Mouse (Mus musculus): ENCODE results near the gene Isy1.

The Isy1 gene

DNA sequence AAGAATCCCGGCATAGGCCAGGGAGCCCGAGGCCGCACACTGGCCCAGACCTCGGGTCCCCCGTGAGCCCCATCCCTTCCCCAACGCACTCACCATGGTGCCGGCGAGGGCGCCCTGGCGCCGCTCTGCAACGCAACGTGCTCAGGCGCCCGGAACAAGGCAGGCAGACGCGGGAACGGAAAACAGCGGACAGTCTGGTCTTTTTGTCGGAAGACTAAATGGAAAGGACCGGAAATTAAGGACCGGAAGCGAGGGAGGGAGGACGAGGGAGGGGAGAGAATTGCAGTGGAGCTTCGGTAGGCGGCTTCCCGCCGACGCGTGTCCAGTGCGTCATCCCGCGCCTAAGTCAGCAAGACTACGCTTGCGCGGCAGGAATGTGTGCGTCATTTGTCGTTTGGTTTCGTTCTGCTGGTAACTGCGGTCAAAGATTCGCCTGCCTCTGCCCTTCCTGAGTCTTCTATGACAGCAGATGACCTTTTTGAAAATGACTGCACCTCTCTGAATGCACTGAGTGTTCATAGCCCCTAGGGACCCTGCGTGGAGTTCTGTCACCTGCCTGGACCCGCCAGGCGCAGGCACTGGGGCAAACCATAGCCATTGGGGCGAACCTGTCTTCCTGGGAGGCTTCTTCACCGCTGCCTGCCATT is at the start of gene Isy1:
Gene Isy1, minus strand, starts transcription at position 248 of the 647 bp plus-strand sequence.
- in situ Hi-C loops (cut with MboI; ENCODE audit: unreplicated experiment in 2 of 2): no loop called here

DNA sequence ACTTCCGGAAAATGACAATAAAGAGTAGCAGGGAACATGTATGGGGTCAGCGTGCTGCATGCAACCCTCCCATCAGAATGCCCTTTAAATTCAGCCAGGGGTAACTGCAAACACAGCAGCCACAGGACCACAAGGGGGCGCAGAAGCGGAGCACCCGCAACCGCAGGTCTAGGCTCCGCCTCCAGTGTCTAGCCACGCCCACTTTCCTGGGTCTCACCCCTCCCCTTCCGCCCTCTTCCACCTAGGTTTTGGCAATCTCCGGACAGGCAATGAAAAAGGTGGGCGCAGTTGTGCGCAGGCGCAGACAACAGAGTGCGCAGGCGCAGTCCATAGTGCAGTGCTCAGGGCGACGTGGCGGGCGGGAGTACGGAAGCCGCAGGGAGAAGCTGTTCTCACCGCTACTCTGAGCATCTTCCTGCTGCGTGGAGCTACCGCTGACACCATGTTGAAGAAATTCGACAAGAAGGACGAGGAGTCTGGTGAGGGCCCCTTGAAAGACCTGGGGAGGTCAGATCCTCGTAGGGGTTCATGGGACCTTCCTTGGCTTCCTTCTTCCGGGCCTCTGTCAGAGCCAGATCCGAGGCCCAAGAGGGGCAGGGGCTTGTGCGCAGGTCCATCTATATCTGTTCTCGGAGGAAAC is 49.1 kb upstream of the Isy1 start, which contains the start of gene Copg1:
Gene Copg1, plus strand, starts transcription at position 221 of the 640 bp plus-strand sequence.
- in situ Hi-C loops (cut with MboI; ENCODE audit: unreplicated experiment in 2 of 2): loop anchor here (5.0 to 10.0 kb wide), 3 partner anchors 35 to 125 kb away; partner anchors contain the start of gene Cnbp (in 2 of the 2)

DNA sequence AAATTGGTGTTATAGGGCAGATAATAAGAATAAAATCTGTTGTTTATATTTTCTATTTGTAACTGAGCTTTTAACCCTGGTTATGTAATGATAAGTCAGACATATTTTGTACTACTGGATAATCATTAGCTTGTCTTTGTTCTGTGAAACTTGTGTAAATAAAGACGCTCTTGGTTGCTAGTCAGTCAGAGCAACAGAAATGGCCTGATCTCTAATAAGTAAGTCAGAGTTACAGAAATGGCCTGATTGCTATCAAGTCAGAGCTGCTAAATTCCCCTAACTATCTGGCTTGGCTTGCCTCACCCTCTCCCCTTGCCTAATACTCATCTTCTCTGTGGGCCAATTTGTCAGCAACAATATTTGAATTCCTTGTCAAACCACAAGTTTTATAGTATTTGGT is 48.1 kb upstream of the Isy1 start:
- in situ Hi-C loops (cut with MboI; ENCODE audit: unreplicated experiment in 2 of 2): loop anchor here (5.0 to 10.0 kb wide), 3 partner anchors 34 to 124 kb away; partner anchors contain the start of gene Cnbp (in 2 of the 2)

DNA sequence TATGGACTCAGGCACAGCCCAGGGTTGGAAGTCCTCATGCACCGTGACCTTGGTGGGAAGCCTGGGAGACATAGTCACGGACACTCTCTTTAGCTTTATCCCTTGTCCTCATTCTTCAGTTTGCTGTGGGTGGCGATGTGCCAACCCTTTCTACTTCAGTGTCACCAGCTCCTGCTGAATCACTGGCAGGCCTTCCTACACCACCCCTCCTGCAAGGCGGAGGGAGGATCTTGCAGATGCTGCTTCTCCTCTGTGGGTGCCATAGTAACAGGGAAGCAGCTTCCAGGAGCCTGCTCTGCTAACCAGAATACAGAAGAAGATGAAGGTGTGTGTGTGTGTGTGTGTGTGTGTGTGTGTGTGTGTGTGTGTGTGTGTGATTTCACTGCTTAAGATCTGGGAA is 44.2 kb upstream of the Isy1 start:
- in situ Hi-C loops (cut with MboI; ENCODE audit: unreplicated experiment in 2 of 2): loop anchor here in 1 of 2 experiments (10.0 kb wide), 1 partner anchor 118 kb away; no protein-coding TSS in a partner anchor

DNA sequence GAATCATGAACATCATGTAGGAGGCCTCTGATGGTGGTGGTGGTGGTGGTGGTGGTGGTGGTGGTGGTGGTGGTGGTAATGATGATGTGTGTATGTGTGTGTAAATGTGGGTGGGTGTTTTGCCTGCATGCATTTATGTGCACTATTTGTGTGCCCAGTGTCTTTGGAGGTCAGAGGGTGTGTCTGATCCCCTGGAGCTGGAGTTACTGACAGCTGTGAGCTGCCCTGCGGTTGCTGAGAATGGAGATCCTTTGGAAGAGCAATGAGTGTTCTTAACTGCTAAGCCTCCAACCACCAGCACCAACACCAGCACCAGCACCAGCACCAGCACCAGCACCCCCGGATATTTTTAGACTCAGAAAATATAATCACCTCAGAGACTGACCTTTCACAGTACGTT is 43.6 kb upstream of the Isy1 start:
- in situ Hi-C loops (cut with MboI; ENCODE audit: unreplicated experiment in 2 of 2): loop anchor here in 1 of 2 experiments (10.0 kb wide), 1 partner anchor 117 kb away; no protein-coding TSS in a partner anchor

DNA sequence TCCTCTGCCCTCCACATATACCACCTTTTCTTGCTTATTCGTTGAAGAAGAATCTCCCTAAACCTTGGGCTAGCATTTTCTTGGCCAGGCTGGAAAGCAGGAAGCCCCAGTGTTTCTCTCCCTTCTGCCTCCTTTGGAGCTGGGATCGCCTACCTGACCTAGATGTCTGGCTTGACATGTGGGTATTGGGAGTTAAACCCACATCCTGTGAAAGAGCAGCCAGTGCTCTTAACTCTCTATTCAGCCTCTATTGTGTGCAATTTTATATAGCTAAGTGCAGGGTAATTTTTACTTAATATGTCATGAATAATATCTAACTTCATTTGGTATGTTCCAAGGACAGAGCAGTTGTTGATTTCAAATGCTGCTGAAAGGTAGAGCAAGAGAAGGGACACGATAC is 41.0 kb upstream of the Isy1 start:
- in situ Hi-C loops (cut with MboI; ENCODE audit: unreplicated experiment in 2 of 2): loop anchor here in 1 of 2 experiments (10.0 kb wide), 2 partner anchors 115 to 185 kb away; no protein-coding TSS in a partner anchor

DNA sequence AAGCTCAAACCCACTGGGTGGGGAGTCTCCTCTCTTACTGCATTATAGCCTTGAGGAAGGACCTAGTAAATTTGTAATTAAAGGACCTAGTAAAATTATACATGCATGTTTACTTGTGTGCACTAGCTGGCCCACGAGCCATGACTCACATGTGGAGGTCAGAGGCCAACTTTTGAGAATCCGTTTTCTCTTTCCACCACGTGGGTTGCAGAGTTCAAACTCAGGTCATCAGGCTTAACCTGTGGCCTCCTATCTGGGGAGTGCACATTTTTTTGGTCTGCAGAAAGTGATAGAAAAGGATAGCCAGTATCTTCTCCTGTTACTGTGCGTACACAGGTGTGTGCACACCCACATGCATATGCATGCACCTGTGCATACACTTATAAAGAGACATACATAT is 40.4 kb upstream of the Isy1 start:
- in situ Hi-C loops (cut with MboI; ENCODE audit: unreplicated experiment in 2 of 2): loop anchor here in 1 of 2 experiments (10.0 kb wide), 1 partner anchor 184 kb away; no protein-coding TSS in a partner anchor

DNA sequence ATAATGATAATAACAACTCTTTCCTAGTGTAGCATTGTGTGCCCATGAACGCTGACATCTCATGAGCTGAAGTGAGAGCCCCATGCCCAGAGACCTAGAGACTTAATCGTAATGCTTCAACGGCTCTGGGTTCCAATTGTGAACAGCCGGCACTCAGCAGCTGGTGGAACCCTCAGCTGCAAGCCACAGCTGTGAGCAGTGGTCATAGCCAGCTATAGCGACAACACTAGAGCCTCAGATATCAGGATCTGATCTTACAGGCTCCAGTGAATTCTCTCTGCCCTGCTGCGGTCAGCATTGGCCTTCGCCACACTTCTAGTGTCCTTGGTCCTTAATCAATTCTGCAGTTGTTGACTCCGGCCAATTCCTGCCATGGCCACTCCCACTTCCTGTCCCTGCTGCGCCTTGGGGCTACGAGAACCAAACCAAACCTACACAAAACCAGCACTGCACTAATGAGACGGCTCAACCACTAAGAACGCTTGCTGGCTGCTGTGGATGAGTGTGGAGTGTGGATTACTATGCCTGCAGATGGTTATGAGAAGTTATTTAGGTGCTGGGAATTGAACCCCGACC is 37.6 kb upstream of the Isy1 start:
- in situ Hi-C loops (cut with MboI; ENCODE audit: unreplicated experiment in 2 of 2): loop anchor here in 1 of 2 experiments (10.0 kb wide), 1 partner anchor 181 kb away; no protein-coding TSS in a partner anchor

DNA sequence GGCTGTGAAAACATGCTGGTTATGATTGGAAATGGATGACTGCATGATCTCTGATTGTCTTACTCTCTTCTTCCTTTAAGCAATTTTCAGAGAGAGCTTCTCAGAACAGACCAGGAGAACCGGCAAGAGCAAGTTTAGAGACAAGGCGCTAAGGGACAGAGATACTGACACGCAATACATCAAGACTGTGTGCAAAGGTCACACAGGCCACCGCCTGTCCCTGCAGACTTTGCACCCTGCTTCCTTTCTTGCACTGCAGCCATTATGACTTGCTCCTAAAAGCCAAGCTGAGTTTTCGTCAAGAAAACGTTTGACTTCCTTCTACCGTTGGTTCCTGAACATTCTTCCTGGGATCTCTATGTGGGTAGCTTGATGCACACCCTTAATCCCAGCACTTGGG is 37.0 kb upstream of the Isy1 start:
- in situ Hi-C loops (cut with MboI; ENCODE audit: unreplicated experiment in 2 of 2): loop anchor here in 1 of 2 experiments (10.0 kb wide), 1 partner anchor 181 kb away; no protein-coding TSS in a partner anchor

DNA sequence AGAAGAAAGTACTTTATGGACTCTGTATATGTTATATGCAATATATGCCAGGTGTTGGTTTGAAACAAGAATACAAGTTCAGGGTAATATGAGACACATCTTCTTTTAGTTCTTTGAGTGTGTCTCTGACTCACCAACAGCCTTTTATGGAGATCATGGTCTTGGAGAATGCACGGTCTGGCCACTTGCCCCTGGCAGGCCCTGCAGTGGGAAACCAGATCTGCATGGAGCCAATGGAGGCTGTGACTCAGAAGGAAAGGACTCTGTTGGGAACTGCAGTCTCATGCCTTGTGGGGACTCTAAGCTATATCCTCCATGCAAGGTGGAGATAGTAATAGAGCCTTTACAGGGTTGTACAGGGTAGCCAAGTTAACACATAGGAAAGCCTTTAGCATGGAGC is 36.5 kb upstream of the Isy1 start:
- in situ Hi-C loops (cut with MboI; ENCODE audit: unreplicated experiment in 2 of 2): loop anchor here in 1 of 2 experiments (10.0 kb wide), 1 partner anchor 180 kb away; no protein-coding TSS in a partner anchor

DNA sequence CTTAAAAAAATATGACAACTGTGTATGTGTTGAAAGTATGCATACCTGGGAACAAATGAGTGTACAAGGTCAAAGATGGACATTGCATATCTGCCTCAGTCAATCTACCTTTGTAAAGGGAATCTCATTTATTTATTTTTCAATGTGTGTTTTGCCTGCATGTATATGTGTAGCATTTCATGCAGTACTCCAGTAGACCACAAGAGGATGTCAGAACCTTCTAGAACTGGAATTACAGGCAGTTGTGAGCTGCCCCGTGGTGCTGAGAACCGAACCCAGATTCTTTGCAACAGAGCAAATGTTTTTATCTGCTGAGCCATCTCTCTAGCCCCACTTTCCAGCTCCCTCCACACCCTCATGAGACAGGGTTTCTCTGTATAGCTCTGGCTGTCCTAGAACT is 35.4 kb upstream of the Isy1 start:
- in situ Hi-C loops (cut with MboI; ENCODE audit: unreplicated experiment in 2 of 2): loop anchor here in 1 of 2 experiments (10.0 kb wide), 1 partner anchor 179 kb away; no protein-coding TSS in a partner anchor

DNA sequence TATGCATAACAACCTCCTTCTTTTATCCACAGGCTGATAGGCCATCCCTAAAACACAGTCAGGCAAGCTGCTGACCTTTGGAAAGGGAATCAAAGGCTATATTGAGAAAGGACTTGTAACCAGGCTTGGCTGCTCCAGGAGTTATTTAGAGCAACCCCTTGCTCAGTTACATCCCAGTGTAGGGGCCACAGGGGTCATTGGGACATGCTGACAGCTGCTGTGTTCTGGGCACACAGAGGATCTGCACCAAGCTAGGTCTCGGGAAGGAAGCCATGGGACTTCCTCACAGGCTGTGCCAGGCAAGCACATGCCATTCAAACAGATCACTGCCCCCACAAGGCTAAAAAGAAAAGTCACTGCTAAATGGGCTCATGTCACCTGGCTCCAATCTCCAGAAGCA is 34.5 kb upstream of the Isy1 start:
- in situ Hi-C loops (cut with MboI; ENCODE audit: unreplicated experiment in 2 of 2): loop anchor here in 1 of 2 experiments (10.0 kb wide), 1 partner anchor 178 kb away; no protein-coding TSS in a partner anchor

DNA sequence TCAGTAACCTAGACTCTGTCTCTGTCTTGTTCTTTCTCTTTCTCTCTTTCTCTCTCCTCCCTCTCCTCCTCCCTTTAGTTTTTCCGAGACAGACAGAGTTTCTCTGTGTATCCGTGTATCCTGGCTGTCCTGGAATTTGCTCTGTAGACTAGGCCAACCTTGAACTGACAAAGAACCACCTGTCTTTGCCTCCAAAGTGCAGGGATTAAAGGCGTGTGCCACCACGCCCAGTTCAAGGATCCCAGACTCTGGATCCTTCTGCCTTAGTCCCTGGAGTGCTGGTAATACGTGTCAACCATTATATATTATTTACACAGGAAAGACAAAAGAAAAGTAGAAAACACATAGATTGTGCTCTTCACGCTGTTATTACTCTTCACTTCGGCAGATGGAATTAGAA is 32.6 kb upstream of the Isy1 start:
- in situ Hi-C loops (cut with MboI; ENCODE audit: unreplicated experiment in 2 of 2): loop anchor here in 1 of 2 experiments (10.0 kb wide), 1 partner anchor 176 kb away; no protein-coding TSS in a partner anchor

DNA sequence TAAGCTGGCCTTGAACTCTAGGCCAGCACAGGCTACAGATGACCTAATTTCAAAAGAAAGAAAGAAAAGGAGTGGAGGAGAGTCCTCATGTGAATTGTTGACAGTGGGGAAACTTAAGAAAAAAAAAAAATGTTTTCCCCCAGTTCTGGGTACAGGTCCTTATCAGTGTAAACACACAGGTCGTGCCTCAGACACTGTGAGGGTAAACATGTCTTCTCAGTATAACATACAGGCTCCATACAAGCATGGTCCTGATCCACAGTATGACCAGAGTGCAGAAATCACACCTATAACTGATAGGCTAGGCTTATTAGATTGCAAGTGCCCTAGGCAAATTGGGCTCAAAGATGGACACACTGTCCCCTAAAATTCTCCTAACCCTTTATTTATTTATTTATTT is 31.8 kb upstream of the Isy1 start:
- in situ Hi-C loops (cut with MboI; ENCODE audit: unreplicated experiment in 2 of 2): loop anchor here in 1 of 2 experiments (10.0 kb wide), 1 partner anchor 176 kb away; no protein-coding TSS in a partner anchor

DNA sequence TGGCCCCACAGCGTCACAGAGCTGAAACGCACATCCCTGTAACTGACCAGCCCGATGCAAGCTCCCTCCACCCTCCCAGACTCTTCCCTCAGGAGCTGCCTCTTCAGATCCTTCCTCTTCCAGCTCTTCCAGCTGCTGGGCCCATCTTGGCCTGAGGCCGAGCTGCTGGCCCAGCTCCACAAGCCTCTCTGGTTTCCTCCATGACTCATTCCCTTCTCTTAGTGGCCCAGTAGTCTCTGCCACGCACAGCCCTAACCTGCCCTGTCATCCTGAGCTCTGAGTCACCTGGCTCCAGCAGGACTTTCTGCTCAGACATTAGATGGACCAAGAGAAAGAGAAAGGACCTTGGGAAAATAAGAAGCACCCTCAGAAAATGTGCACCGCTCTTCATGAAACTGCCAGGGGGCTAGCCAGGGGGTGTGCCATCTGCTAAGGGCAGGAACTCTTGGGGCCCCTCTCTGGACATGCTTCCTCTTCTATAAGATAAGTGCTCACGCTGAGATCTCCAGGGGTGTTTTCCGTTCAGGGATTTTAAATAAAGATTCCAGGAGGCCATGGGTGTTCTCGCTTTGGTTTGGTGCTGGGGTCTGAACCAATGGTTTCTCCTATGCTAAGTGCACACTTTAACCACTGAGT is 30.4 kb upstream of the Isy1 start:
- in situ Hi-C loops (cut with MboI; ENCODE audit: unreplicated experiment in 2 of 2): no loop called here

DNA sequence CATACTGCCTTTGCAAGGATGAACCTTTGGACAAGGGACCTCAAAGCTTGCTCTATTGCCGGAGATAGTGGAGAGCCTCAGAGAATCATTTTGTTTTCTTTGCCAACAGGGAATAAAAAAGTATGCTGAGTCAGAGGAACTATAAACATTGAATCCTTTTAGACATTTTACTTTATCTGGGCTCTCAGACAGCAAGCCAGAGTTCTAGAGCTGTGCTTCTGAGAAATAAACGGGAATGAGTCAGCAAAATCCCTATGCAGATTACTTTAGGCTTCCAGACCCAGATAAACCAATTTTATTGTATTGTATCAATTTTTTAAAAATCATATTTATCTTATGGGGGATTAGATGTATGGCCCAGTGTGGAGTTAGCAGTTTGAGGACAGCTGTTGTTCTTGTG is 28.7 kb upstream of the Isy1 start:
- in situ Hi-C loops (cut with MboI; ENCODE audit: unreplicated experiment in 2 of 2): no loop called here

DNA sequence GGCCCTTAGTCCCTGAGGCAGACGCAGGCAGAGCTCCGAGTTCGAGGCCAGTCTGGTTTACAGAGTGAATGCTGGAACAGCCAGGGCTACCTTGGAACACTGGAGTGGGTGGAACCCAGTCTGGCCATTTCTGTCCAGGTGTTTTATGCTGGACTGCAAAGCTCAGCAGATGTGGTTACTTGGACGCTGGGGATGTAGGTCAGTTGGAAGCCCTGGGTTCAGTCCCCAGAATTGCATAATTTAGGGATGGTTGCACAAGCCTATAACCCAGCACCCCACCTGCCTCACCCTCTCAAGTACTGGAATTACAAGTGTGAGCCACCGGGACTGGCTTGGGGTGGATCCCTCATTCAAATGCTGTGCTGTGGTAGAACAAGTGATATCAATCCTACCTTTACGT is 27.6 kb upstream of the Isy1 start:
- in situ Hi-C loops (cut with MboI; ENCODE audit: unreplicated experiment in 2 of 2): no loop called here

DNA sequence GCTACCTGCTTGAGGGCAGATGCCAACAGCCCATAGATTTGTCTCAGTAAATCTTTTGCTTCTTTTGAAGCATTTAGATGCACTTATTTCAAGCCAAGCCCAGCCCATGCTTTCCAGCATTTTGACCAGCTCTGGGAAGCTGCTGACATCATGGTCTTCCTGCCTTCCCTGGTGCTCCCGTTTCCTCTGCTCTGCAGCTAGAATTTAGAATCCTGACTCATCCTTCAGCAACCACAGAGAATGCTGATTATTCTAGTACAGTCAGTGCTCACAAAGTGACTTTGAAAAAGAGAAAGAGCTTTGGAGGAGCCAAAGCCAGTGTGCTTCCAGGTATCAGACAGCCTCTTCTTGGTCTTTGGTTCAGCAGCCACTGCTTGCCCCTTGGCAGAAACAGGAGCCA is 18.5 kb upstream of the Isy1 start:
- in situ Hi-C loops (cut with MboI; ENCODE audit: unreplicated experiment in 2 of 2): no loop called here

DNA sequence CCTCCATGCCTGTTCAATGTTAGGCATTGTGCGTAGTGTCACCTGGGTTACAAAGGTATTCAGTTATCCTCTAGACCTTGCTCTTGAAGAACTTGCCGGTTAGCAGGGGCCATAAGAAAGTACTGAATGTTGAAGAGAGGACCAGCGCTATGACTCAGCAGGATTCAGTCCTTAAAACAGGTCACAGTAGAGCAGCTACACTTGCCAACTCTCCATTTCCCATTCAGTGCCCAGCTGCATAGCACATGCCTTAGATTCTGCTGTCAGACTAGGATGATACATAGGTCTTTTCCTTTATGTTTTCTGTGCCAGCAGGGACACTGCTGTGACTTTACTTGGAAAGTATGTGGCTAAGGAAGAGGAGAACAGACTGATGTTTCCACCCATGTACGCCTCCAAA is 14.8 kb upstream of the Isy1 start:
- in situ Hi-C loops (cut with MboI; ENCODE audit: unreplicated experiment in 2 of 2): loop anchor here (5.0 kb wide), 1 partner anchor 34 kb away; the partner anchor contains the start of gene Copg1 (in 2 of the 2)

DNA sequence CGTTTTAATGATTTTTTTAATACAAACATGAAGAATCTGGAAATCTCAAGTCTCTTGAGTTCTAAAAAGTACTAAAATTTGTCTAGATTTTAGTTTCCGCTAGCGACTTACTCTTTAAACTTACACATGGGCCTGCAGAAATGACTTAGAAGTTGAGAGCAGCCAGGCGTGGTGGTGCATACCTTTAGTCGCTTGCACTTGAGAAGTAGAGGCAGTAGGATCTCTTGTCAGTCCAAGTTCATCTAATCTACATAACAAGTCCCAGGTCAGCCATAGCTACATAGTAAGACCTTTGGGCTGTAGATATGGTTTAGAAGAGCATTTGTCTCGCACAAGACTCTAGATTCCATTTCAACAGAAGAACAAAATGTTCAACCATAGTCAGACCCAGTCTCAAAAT is 13.3 kb upstream of the Isy1 start:
- in situ Hi-C loops (cut with MboI; ENCODE audit: unreplicated experiment in 2 of 2): loop anchor here (5.0 kb wide), 1 partner anchor 35 kb away; the partner anchor contains the start of gene Copg1 (in 2 of the 2)

Data from v-Abl transformed pro-B cells (cell line).